Mouse (Mus musculus) spleen, adult 2 months (tissue): Measurements from ENCODE around the gene Bloc1s3. TPM values are rescaled to one million over a fixed set of nuclear protein-coding genes. Genes with fewer than 3 reads are reported as not detected.
"Not testable (repeated sequence)": the region's sequence is repeated elsewhere in the genome, so short reads cannot be mapped to it uniquely, and the experiment has no call there.

Source experiments
- DNase-seq, 2 experiments: peaks; one replicate each; pipeline versions ENCODE4 v3.0.0 to v3.0.0-alpha.2; 2012 to 2021; ENCODE audit warnings: low spot score in 2 of 2, low read depth in 1 of 2
- H3K27ac ChIP-seq: fragments of 200-500 bp; 2 replicates; pipeline ENCODE4 v1.5.1; 2012; ENCODE audit warnings: low read length, inconsistent platforms; ENCODE audit not compliant: insufficient read depth
- H3K27me3 ChIP-seq: fragments of 200-500 bp; 2 replicates; pipeline ENCODE4 v1.6.1; 2012; ENCODE audit warnings: mild to moderate bottlenecking, moderate library complexity, low read length, inconsistent platforms; ENCODE audit not compliant: control insufficient read depth, insufficient read depth
- H3K36me3 ChIP-seq: fragments of 200-500 bp; 2 replicates; pipeline ENCODE4 v1.6.1; 2012; ENCODE audit warnings: mild to moderate bottlenecking, low read length, inconsistent platforms; ENCODE audit not compliant: control insufficient read depth, insufficient read depth
- H3K4me1 ChIP-seq: fragments of 200-500 bp; 2 replicates; pipeline ENCODE4 v1.6.1; 2011; ENCODE audit warnings: inconsistent platforms; ENCODE audit not compliant: control insufficient read depth, insufficient read depth, insufficient read length
- H3K4me3 ChIP-seq: fragments of 200-500 bp; 2 replicates; pipeline ENCODE4 v1.5.1; 2011; ENCODE audit warnings: mild to moderate bottlenecking, inconsistent platforms; ENCODE audit not compliant: insufficient read depth, insufficient read length; ENCODE audit errors: extremely low read depth
- CTCF ChIP-seq: fragments of 200-500 bp; IDR thresholded peaks from 2 replicates; pipeline ENCODE4 v1.5.1; 2011; ENCODE audit warnings: mild to moderate bottlenecking, inconsistent platforms; ENCODE audit not compliant: insufficient read depth, insufficient read length, insufficient replicate concordance; ENCODE audit errors: extremely low read depth
- POLR2A ChIP-seq: fragments of 200-500 bp; IDR thresholded peaks from 2 replicates; pipeline ENCODE4 v1.6.1; 2011; ENCODE audit warnings: low read depth, low read length, inconsistent platforms
- WGBS: fragments of 180-500 bp; shearing (Covaris S2); methylation state at CpG from one replicate; pipeline ENCODE4 v1.1.7; 2018; 5-methylcytosine and 5-hydroxymethylcytosine counted together
- polyA plus RNA-seq: library from polyadenylated mRNA; depleted of rRNA; stranded (reverse); fragments of >200 nt; gene quantifications from 2 replicates; pipeline ENCODE4 v1.2.3, GENCODE M21; 2012

Bloc1s3 gene
- polyA plus RNA-seq, 1 experiment = 8.8 TPM

GRCm38 (mm10) chr7:19523017-19523756, 15.0 kb upstream of the Bloc1s3 start:
- TF ChIP-seq CTCF = no peak
- TF ChIP-seq POLR2A = no peak
- H3K27ac ChIP-seq = no peak overlapping the region
- H3K4me1 ChIP-seq = peaks cover 16% of the 10 kb centered on the region
- DNase-seq = no peak
- H3K27me3 ChIP-seq = peaks cover 28% of the 10 kb centered on the region
- no peaks in the 10 kb centered on the region for H3K36me3 ChIP-seq
- H3K4me3 ChIP-seq = no peak overlapping the region; the same call in 1 of the 2 replicates
- WGBS = 6% methylated on average over 72 of the region's 72 CpGs

GRCm38 (mm10) chr7:19520032-19520431, 11.9 kb upstream of the Bloc1s3 start:
- WGBS = 15% methylated on average over 23 of the region's 23 CpGs
- Histone ChIP-seq H3K36me3 (no peaks in the 10 kb centered on the region), H3K27me3 (peaks cover 33% of the 10 kb centered on the region), H3K27ac (no peak overlapping the region), H3K4me3 (no peak overlapping the region), H3K4me1 (peaks cover 16% of the 10 kb centered on the region)
- no peak for TF ChIP-seq POLR2A
- TF ChIP-seq CTCF = no peak
- no peak for DNase-seq

- peak in 1 of 2 experiments; percentile 8 for DNase-seq
- peaks cover 15% of the 10 kb centered on the region for H3K27me3 ChIP-seq
Measured at GRCm38 (mm10) chr7:19517652-19518365, 9.6 kb upstream of the Bloc1s3 start, which contains the start of gene Nkpd1. TSS of gene Nkpd1 (plus strand) at chr7:19517838.

GRCm38 (mm10) chr7:19512353-19512752, 4.2 kb upstream of the Bloc1s3 start:
- Histone ChIP-seq H3K27ac (no peak overlapping the region), H3K4me3 (no peak overlapping the region), H3K27me3 (no peaks in the 10 kb centered on the region; the same call in 1 of the 2 replicates), H3K4me1 (peaks cover 6% of the 10 kb centered on the region), H3K36me3 (no peaks in the 10 kb centered on the region)
- no peak for DNase-seq
- 70% methylated on average over 6 of the region's 6 CpGs for WGBS
- no peak for TF ChIP-seq CTCF
- no peak for TF ChIP-seq POLR2A

More at GRCm38 (mm10) chr7:19517652-19518365, 9.6 kb upstream of the Bloc1s3 start, which contains the start of gene Nkpd1:
- Histone ChIP-seq H3K27ac (no peak within 1 kb of the TSS), H3K4me3 (no peak within 1 kb of the TSS), H3K36me3 (no peaks in the 10 kb centered on the region), H3K4me1 (peaks cover 2% of the 10 kb centered on the region)
- TF ChIP-seq POLR2A = no peak
- TF ChIP-seq CTCF = peak; percentile 32; the same call in 1 of the 2 replicates
- WGBS = 4% methylated on average over 29 of the region's 29 CpGs

GRCm38 (mm10) chr7:19511934-19512333, 3.8 kb upstream of the Bloc1s3 start:
- peaks cover 11% of the 10 kb centered on the region for H3K4me1 ChIP-seq
- DNase-seq, H3K4me3 ChIP-seq, H3K36me3 ChIP-seq, H3K27me3 ChIP-seq, H3K27ac ChIP-seq: not testable (repeated sequence)
- 63% methylated on average over 7 of the region's 7 CpGs for WGBS

GRCm38 (mm10) chr7:19509786-19510185, 1.6 kb upstream of the Bloc1s3 start:
- H3K27ac ChIP-seq = no peak overlapping the region
- H3K4me3 ChIP-seq = no peak overlapping the region
- DNase-seq = no peak
- no peak for TF ChIP-seq POLR2A
- no peak for TF ChIP-seq CTCF
- no peaks in the 10 kb centered on the region for H3K36me3 ChIP-seq
- H3K27me3 ChIP-seq = no peaks in the 10 kb centered on the region
- 91% methylated on average over 7 of the region's 7 CpGs for WGBS
- peaks cover 12% of the 10 kb centered on the region for H3K4me1 ChIP-seq
